Mouse (Mus musculus) activated CD4-positive, CD25-positive, alpha-beta regulatory T cell, adult 4 months (primary cell): ENCODE data around the gene Erg. TPM values are rescaled to one million over a fixed set of nuclear protein-coding genes. Genes with fewer than 3 reads are reported as not detected.

Experiments used
- ATAC-seq: one replicate; pipeline ENCODE4 v1.8.0; 2017
- polyA plus RNA-seq, 2 experiments: library from polyadenylated mRNA; unstranded; fragments of 100-300 nt; shearing (Covaris generic); gene quantifications; one replicate each; pipeline ENCODE4 v1.2.1; 2017

The Erg gene
- polyA plus RNA-seq, 2 experiments from 2014 or later = not detected

- no peak for ATAC-seq
These were observed 239.2 kb downstream of the Erg start for GRCm38 (mm10) chr16:95347202-95347601.

- ATAC-seq = peak; percentile 48
These were observed 240.5 kb downstream of the Erg start for GRCm38 (mm10) chr16:95345882-95346281.

- ATAC-seq = no peak
These were observed 241.4 kb downstream of the Erg start for GRCm38 (mm10) chr16:95344961-95345360.

- peak; percentile 48 for ATAC-seq
These were observed 244.4 kb downstream of the Erg start for GRCm38 (mm10) chr16:95342030-95342429.

GRCm38 (mm10) chr16:95340885-95341791, 245.3 kb downstream of the Erg start:
- ATAC-seq = peak; percentile 88

- ATAC-seq = no peak
These were observed 254.2 kb downstream of the Erg start for GRCm38 (mm10) chr16:95332159-95332558.

GRCm38 (mm10) chr16:95321945-95322625, 264.3 kb downstream of the Erg start:
- ATAC-seq = no peak

Other genes with a start within 250 kb of the Erg start
- 1 to 10 TPM; 4.2 to 4.3 TPM for gene Ets2, start 115.5 kb upstream of the Erg start, polyA plus RNA-seq